Mouse (Mus musculus): ENCODE data around the gene Plekha5. TPM values are rescaled to one million over a fixed set of nuclear protein-coding genes. Genes with fewer than 3 reads are reported as not detected.

The Plekha5 gene
- polyA plus RNA-seq, 1 experiment from 2014 or later = 28.6 TPM

DNA sequence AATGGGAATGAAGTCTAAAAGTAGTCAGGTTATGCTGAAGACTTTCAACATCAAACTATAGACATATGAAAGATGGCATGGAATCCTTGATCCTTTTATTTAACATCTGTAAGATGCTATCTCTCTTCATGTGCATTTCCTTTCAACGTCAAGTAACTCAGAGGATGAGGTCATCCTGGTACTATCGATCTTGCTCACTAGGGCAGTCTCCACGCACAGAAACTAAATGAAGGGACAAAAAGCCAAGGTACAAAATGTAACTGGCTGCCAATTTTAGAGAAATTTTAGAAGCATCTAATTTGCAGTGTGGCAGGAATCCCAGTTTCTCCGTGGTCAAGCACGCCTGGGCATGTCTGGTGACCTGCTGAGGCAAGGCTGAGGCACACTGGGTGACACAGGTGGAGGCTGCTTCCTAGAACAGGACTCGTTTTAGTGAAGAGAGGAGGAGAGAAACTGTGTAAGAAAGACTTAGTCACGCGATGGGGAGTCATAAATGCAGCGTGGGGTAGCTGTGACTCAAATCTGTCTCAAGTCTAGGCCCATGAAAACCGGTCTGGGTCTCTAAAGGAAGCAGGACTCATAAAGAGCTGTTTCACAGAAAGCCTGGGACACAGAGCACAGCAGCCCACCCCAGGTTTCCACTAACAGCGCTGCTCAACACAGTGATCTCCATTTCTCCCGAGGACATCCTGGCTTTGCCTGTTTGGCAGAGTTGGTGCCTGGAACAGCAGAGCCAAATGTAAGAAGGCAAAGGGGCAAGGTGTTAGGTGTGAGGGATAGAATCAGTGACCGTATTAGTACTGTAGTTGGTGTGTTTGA is 196.9 kb downstream of the Plekha5 start:
- no peak overlapping the region for H3K4me3 ChIP-seq (ENCODE audit: low read depth, low read length)
- no peaks in the 10 kb centered on the region for H3K36me3 ChIP-seq (ENCODE audit: control insufficient read depth, insufficient read depth, low read length)
- WGBS = 58% methylated on average over 13 of the region's 13 CpGs
- no peaks in the 10 kb centered on the region for H3K9me3 ChIP-seq (ENCODE audit: control insufficient read depth, low read length)
- H3K4me1 ChIP-seq (replicated peaks; ENCODE audit: control insufficient read depth, insufficient read depth, low read length) = peaks cover 15% of the 10 kb centered on the region
- H3K9ac ChIP-seq (ENCODE audit: low read depth, low read length) = no peak overlapping the region
- DNase-seq (ENCODE audit: low spot score) (no peak), ATAC-seq (replicated peaks; ENCODE audit: low FRiP score) (no peak)
- no peak overlapping the region for H3K27ac ChIP-seq (ENCODE audit: low read depth, low read length)
- H3K27me3 ChIP-seq (replicated peaks; ENCODE audit: control insufficient read depth, insufficient read depth, low read length) = no peaks in the 10 kb centered on the region
- H3K4me2 ChIP-seq = no peak overlapping the region

DNA sequence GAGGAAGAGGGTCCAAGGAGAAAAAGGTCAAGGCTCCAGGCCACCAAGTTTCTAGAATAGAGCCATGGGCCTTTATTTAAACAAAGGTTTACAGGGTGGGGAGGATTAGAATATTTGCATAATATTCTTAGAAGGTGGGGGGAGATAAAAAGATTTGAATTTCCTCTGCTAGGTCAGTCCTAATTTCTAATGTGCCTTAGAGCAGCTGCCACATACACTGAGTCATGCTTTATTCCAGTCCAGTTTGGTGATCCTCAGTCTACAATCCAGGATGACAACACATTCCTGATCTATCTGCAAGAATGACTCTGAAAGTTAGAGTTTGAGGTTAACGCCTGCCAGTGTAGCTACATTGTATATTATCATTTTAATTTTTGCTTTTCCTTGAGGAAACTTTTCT is 197.8 kb downstream of the Plekha5 start:
- 98% methylated on average over 1 of the region's 1 CpGs for WGBS
- H3K4me3 ChIP-seq (ENCODE audit: low read depth, low read length) = no peak overlapping the region
- ATAC-seq (replicated peaks; ENCODE audit: low FRiP score) (no peak), DNase-seq (ENCODE audit: low spot score) (no peak)
- no peaks in the 10 kb centered on the region for H3K9me3 ChIP-seq (ENCODE audit: control insufficient read depth, low read length)
- no peak overlapping the region for H3K27ac ChIP-seq (ENCODE audit: low read depth, low read length)
- H3K9ac ChIP-seq (ENCODE audit: low read depth, low read length) = no peak overlapping the region
- H3K4me2 ChIP-seq = no peak overlapping the region
- H3K36me3 ChIP-seq (ENCODE audit: control insufficient read depth, insufficient read depth, low read length) = no peaks in the 10 kb centered on the region
- H3K4me1 ChIP-seq (replicated peaks; ENCODE audit: control insufficient read depth, insufficient read depth, low read length) = peaks cover 23% of the 10 kb centered on the region
- no peaks in the 10 kb centered on the region for H3K27me3 ChIP-seq (replicated peaks; ENCODE audit: control insufficient read depth, insufficient read depth, low read length)

DNA sequence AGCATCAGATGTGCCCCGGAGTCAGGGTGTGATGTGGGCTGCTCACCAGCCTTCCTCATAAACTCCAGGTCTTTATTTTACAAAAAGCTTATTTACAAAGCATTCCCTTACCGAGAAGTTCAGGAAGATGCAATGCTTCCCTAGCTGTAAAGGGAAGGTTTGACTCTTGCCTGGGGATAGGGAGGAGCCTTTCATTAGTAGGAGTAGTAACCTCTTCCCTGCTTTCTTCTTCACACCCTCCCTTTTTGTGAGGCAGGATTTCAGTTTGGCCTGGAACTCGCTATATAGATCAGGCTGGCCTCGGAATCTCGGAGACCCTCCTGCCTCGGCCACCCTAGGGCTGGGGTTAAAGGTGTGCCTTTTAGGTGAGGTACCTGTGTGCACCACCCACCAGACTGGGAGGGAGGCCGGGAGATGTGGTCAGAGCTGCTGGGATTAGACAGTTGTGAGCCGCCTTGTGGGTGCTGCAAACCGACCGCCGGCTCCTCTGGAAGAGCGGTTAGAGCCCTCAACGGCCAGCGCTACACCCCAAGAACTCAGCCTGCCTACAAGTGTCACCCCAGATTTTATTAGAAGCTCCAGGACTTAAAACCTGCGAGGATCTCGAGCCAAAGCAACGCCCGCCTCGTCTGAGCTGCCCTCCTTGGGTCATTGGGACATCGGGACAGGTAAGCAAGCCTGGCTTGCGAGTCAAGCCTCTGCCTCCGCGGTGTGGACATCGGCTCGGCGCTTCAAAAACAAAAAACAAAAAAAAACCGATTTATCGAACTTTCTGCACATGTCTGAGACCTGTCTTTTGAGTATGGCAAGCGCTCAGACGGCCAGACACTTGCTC is 198.8 kb downstream of the Plekha5 start, which contains the start of gene Aebp2:
Aebp2 (plus strand) TSS at position 273 of the 835 bp plus-strand sequence.
- Histone ChIP-seq H3K27me3 (replicated peaks; ENCODE audit: control insufficient read depth, insufficient read depth, low read length) (no peaks in the 10 kb centered on the region), H3K4me3 (ENCODE audit: low read depth, low read length) (peak within 1 kb of the TSS; percentile 82), H3K27ac (ENCODE audit: low read depth, low read length) (peak within 1 kb of the TSS; percentile 72), H3K4me1 (replicated peaks; ENCODE audit: control insufficient read depth, insufficient read depth, low read length) (peaks cover 26% of the 10 kb centered on the region), H3K9me3 (ENCODE audit: control insufficient read depth, low read length) (no peaks in the 10 kb centered on the region), H3K9ac (ENCODE audit: low read depth, low read length) (peak within 1 kb of the TSS; percentile 96), H3K36me3 (ENCODE audit: control insufficient read depth, insufficient read depth, low read length) (no peaks in the 10 kb centered on the region), H3K4me2 (peak within 1 kb of the TSS; percentile 90)
- ATAC-seq (replicated peaks; ENCODE audit: low FRiP score) = no peak
- DNase-seq (ENCODE audit: low spot score) = no peak
- WGBS = 44% methylated on average over 30 of the region's 30 CpGs

DNA sequence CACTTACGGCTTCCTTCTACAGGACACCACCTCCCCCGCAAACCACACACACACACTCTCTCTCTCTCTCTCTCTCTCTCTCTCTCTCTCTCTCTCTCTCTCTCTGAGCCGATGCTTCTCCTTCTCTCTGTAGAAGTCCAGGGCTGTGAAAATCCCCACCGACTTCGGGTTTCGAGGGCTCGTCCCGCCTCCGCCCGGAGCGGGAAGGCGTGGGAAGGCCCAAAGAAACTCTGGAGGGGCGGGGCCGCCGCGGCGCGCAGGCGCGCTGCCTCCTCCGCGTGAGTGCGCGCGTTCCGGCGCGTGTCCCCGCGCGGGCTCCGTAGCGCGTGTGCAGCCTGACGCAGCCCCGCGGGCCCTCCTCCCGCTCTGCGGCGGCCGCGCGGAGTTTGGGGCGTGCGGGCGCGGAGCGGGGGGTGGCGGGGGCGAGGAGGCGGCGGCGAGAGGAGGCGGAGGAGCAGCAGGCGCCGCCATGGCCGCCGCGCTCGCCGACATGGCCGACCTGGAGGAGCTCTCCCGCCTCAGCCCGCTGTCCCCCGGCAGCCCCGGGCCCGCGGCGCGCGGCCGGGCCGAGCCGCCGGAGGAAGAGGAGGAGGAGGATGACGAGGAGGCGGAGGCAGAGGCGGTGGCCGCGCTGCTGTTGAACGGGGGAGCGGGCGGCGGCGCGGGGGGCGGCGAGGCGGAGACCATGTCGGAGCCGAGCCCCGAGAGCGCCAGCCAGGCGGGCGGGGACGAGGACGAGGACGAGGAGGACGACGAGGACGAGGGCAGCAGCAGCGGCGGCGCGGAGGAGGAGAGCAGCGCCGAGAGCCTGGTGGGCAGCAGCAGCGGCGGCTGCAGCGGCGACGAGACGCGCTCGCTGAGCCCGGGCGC is 199.6 kb downstream of the Plekha5 start:
- ATAC-seq (replicated peaks; ENCODE audit: low FRiP score) = peak; percentile 90

DNA sequence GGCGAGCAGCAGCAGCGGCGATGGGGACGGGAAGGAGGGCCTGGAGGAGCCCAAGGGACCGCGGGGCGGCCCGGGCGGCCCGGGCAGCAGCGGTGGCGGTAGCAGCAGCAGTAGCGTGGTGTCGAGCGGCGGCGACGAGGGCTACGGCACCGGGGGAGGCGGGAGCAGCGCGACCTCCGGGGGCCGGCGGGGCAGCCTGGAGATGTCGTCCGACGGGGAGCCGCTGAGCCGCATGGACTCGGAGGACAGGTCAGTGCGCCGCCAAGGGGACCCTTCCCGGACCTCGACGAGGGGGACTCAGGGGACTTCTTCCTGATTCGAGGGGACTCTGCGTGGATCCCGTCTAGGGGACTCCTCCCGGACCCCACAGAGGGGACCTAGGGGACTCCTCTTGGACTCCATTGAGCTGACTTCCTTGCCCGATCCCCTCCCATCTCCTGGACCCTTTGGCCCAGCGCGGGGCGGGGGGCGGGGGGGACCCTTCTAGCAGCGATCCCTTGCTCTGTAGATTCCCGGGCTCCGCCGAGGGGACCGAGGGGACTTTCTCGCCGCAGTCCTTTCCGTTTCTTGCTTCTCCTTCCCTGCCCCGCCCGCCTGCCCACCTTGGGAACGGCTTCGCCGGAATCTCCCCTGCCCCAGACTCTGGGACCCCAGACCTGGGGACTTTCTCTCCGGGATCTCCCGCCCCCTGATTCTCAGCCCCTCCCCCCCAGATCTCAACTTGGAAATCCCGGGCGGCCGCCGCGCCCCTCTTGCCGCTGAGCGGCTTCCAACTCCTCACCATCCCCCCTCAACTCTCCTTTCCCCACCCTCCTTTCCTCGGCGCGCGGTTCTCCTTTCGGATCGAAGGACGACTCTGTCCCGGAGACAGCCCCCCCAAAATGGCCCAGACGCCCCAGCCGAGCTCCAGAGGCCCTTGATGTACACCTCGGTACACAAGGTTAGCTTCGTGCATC is 200.5 kb downstream of the Plekha5 start:
- Histone ChIP-seq H3K4me3 (ENCODE audit: low read depth, low read length) (peak overlapping the region; percentile 82), H3K9ac (ENCODE audit: low read depth, low read length) (peak overlapping the region; percentile 96), H3K27ac (ENCODE audit: low read depth, low read length) (peak overlapping the region; percentile 72), H3K4me2 (peak overlapping the region; percentile 90), H3K9me3 (ENCODE audit: control insufficient read depth, low read length) (no peaks in the 10 kb centered on the region), H3K36me3 (ENCODE audit: control insufficient read depth, insufficient read depth, low read length) (no peaks in the 10 kb centered on the region), H3K27me3 (replicated peaks; ENCODE audit: control insufficient read depth, insufficient read depth, low read length) (no peaks in the 10 kb centered on the region), H3K4me1 (replicated peaks; ENCODE audit: control insufficient read depth, insufficient read depth, low read length) (peaks cover 25% of the 10 kb centered on the region)
- peak; percentile 78 for DNase-seq (ENCODE audit: low spot score)
- WGBS = under 1% methylated on average over 78 of the region's 80 CpGs
- ATAC-seq (replicated peaks; ENCODE audit: low FRiP score) = peak; percentile 4; the same call in 1 of the 2 replicates

More for the DNA sequence above, 199.6 kb downstream of the Plekha5 start:
- peaks cover 26% of the 10 kb centered on the region for H3K4me1 ChIP-seq (replicated peaks; ENCODE audit: control insufficient read depth, insufficient read depth, low read length)
- DNase-seq (ENCODE audit: low spot score) = peak; percentile 82
- peak overlapping the region; percentile 72 for H3K27ac ChIP-seq (ENCODE audit: low read depth, low read length)
- peak overlapping the region; percentile 90 for H3K4me2 ChIP-seq
- H3K4me3 ChIP-seq (ENCODE audit: low read depth, low read length) = peak overlapping the region; percentile 82
- WGBS = under 1% methylated on average over 113 of the region's 117 CpGs
- peak overlapping the region; percentile 96 for H3K9ac ChIP-seq (ENCODE audit: low read depth, low read length)
- H3K9me3 ChIP-seq (ENCODE audit: control insufficient read depth, low read length) = no peaks in the 10 kb centered on the region
- H3K27me3 ChIP-seq (replicated peaks; ENCODE audit: control insufficient read depth, insufficient read depth, low read length) = no peaks in the 10 kb centered on the region
- H3K36me3 ChIP-seq (ENCODE audit: control insufficient read depth, insufficient read depth, low read length) = no peaks in the 10 kb centered on the region

DNA sequence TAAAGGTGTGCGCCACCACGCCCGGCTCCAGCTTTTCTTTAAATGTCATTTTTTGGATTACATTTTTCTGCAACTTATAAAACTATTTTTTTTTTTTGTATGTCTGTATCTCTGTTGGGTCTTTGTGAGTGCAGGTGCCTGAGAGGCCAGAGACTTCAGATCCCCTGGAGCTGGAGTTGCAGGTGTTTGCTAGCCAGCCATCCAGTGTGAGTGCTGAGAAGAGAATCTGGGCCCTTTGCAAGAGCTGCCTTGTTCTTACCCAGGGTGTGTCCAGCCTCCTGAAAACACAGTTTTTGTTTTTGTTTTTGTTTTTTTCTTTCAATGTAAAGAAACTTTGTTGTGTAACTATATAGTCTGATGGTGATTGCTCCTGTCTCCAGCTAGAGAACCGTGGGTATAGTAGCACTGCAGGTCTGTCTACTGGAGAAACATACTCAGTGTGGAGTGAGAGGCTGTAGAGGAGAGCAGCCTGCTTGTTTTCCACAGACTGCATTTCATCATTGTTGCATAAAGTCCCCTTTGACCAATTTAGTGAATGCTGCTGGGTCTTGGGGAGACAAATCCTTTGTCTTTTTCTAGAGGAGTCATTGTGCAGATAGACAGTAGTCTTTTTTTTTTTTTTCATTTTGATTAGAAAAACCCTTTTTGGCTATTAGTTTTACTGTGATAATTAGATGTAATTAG is 205.5 kb downstream of the Plekha5 start:
- Histone ChIP-seq H3K9me3 (ENCODE audit: control insufficient read depth, low read length) (no peaks in the 10 kb centered on the region), H3K4me3 (ENCODE audit: low read depth, low read length) (no peak overlapping the region), H3K27me3 (replicated peaks; ENCODE audit: control insufficient read depth, insufficient read depth, low read length) (no peaks in the 10 kb centered on the region), H3K36me3 (ENCODE audit: control insufficient read depth, insufficient read depth, low read length) (no peaks in the 10 kb centered on the region; the same call in 1 of the 2 replicates), H3K27ac (ENCODE audit: low read depth, low read length) (no peak overlapping the region), H3K4me1 (replicated peaks; ENCODE audit: control insufficient read depth, insufficient read depth, low read length) (peaks cover 17% of the 10 kb centered on the region), H3K9ac (ENCODE audit: low read depth, low read length) (no peak overlapping the region), H3K4me2 (no peak overlapping the region)
- WGBS = 91% methylated on average over 4 of the region's 4 CpGs
- no peak for ATAC-seq (replicated peaks; ENCODE audit: low FRiP score)
- no peak for DNase-seq (ENCODE audit: low spot score)

DNA sequence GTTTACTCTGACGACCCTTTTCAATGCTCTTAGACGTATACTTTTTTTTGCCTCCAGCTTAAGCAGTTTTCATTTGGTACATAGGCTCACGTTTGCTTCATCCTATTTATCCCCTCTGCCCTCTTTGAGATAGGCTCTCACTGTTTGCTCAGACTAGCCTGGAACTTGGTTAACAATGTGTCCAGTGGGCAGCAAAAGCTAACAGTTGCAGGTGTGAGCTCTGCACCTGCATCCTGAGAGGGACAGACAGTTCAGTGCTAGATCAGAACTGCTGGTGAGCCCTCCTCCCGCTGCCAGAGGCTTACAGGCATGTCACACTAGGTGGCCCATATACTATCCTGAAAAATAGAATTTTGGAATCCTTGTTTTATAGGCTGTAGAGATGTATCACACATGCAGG is 206.5 kb downstream of the Plekha5 start:
- no peak overlapping the region for H3K4me3 ChIP-seq (ENCODE audit: low read depth, low read length)
- H3K9me3 ChIP-seq (ENCODE audit: control insufficient read depth, low read length) = no peaks in the 10 kb centered on the region
- DNase-seq (ENCODE audit: low spot score) (no peak), ATAC-seq (replicated peaks; ENCODE audit: low FRiP score) (no peak)
- no peaks in the 10 kb centered on the region for H3K27me3 ChIP-seq (replicated peaks; ENCODE audit: control insufficient read depth, insufficient read depth, low read length)
- H3K36me3 ChIP-seq (ENCODE audit: control insufficient read depth, insufficient read depth, low read length) = no peaks in the 10 kb centered on the region; the same call in 1 of the 2 replicates
- no peak overlapping the region for H3K4me2 ChIP-seq
- H3K27ac ChIP-seq (ENCODE audit: low read depth, low read length) = no peak overlapping the region
- H3K9ac ChIP-seq (ENCODE audit: low read depth, low read length) = no peak overlapping the region
- H3K4me1 ChIP-seq (replicated peaks; ENCODE audit: control insufficient read depth, insufficient read depth, low read length) = peaks cover 16% of the 10 kb centered on the region
- 83% methylated on average over 4 of the region's 4 CpGs for WGBS

Measured in liver, embryonic 11.5 days (tissue).